Mouse (Mus musculus) B cell, adult 62 days (primary cell): Measurements from ENCODE around the gene Gars. TPM values are rescaled to one million over a fixed set of nuclear protein-coding genes. Genes with fewer than 3 reads are reported as not detected.

Experiments used
- total RNA-seq: library from RNA; stranded (reverse); gene quantifications from 4 replicates; pipeline ENCODE4 v1.2.4, GENCODE M21; 2023

Gars gene
- 56.4 to 63.4 TPM (median 59.9 TPM) in 4 replicates for total RNA-seq

DNA sequence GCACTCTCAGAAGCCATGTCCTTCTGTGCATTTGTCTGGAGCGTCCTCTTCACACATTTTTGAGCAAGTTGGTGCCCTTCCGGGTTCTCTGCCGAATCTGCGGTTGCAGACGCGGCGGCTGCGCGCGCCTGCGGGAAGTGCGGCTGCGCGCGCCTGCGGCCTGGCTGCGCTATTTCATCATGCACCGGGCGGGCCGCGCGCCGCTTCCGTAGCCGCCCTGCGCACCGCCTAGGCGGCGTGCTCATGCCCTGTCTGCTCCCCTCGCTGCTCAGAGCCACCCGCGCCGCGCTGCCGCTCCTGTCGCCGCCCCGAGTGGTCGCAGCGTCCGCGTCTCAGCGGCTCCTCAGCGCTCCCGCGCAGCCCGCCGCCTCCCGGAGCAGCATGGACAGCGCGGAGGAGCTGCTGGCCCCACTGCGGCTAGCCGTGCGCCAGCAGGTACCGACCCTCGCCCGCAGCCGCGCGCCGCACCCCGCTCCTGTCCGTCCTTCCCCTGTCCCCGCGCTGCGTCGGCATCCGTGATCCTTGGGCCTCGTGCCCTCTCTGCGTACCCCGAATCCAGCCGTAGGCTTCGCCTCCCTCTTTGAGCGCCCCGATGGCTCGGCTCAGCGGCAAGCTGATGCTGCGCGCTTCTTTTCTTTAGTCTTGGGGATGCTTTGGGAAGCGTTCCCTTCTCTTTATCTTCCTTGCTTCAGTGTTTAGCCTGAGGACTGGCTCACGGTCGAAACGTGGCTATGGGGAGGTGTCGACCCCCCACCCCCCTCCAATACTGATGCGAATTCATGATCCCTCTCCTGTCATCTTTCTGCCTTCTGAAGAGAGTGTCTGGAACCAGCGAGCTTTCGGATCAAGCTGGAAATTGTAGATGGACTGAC lies at the start of gene Gars:
TSS of gene Gars (plus strand) at position 209 of the 872 bp plus-strand sequence.

DNA sequence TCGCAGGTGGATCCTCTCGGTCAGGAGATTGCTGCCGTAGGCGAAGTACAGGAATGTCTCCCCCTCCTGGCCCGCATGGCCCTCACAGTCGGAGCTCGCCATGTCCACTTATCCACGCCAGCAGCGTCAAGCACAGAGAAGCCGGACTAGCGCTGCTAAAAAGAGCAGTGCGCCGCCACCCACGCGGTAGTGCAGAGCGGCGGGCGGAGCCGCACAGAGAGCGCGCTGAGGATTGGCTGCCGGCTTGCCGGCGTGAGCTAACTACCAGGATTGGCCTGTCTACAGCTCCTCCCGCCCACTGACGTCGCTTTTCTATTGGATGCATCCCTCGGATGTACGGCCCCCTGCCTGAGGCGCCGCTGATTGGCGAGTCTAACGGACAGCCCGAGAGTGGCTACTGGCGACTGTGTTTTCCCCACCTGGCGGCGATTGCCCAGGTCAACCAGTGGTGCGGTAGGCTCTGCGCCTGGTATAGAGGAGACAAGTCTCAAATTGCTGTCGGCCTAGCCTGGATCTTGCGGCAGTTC lies 45.0 kb upstream of the Gars start, which contains the start of gene Ggct:
TSS of gene Ggct (minus strand) at position 217 of the 527 bp plus-strand sequence.

Other genes starting within 250 kb of the Gars start
- gene Znrf2, start 221.1 kb upstream of the Gars start, total RNA-seq, result 41.4 to 51.4 TPM (median 47.1 TPM) in 4 replicates
- 19.8 to 25.5 TPM (median 22.0 TPM) in 4 replicates for gene Nod1, start 65.4 kb upstream of the Gars start, total RNA-seq
- 24.4 to 30.5 TPM (median 27.7 TPM) in 4 replicates for gene Ggct, start 45.1 kb upstream of the Gars start, total RNA-seq
- gene Crhr2, start 95.0 kb downstream of the Gars start, total RNA-seq, result not detected in 4 replicates
- gene Inmt, start 137.0 kb downstream of the Gars start, total RNA-seq, result not detected in 4 replicates
- not detected in 4 replicates for gene Mindy4, start 165.4 kb downstream of the Gars start, total RNA-seq